Mouse (Mus musculus): ENCODE results near the gene Gm47955. TPM values are rescaled to one million over a fixed set of nuclear protein-coding genes. Genes with fewer than 3 reads are reported as not detected.
"Not testable (repeated sequence)": the region's sequence is repeated elsewhere in the genome, so short reads cannot be mapped to it uniquely, and the experiment has no call there.

Gm47955 gene
- polyA plus RNA-seq (2017; shearing (Covaris generic)): not detected

DNA sequence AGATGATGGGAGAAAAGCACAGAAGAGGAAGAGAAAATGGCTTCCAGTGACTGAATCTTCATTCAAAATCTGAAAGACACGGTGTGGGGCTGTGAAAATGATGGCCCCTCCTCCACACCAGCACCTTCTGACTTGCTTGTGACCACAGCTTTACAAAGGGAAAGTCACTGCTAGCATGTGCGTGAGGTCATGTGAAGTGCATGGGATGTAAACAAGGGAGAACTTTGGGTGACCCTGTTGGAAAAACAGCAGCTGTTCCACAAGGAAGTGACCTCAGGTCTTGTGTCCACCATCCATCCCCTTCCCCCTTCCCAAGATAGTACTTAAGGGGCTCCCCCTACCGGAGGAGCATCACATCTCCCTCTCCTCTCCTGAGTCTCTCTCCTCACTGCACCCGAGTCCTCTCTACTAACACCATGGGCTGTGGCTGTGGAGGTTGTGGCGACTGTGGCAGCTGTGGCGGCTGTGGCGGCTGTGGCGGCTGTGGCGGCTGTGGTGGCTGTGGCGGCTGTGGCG lies at the start of gene Gm47955:
Gene Gm47955 (plus strand): TSS at position 417 of the 516 bp plus-strand sequence.
- no peak for ATAC-seq

DNA sequence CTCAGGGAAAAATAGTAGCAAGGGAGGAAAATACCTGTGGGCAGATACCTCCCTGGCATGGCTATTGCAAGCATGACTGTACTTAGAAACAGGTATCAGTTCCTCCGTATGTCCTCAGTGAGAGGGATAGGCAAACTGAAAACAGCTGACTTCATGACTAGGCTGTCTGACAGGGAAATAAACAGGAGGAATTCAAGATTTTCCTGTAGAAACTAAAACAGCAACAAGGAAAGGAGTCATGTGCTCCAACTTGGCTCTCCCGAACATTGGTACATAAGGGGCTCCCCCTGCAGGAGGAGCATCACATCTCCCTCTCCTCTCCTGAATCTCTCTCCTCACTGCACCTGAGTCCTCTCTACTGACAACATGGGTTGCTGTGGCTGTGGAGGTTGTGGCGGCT lies 47.1 kb upstream of the Gm47955 start, which contains the start of gene A030005L19Rik:
Gene A030005L19Rik (plus strand): TSS at position 301 of the 400 bp plus-strand sequence.
- no peak for ATAC-seq

DNA sequence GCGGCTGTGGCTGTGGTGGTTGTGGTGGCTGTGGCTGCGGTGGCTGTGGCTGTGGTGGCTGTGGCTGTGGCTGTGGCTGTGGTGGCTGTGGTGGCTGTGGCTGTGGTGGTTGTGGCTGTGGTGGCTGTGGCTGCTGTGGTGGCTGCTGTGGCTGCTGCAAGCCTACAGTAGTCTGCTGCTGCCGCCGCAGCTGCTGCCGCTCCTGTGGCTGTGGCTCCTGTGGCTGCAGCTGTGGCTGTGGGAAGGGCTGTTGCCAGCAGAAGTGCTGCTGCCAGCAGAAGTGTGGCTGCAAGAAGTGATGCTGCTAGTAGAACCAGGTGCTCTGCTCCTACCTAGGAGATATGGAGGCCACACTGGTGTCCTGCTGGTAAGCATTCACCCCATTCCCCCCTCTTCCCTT lies 46.7 kb upstream of the Gm47955 start:
- not testable (repeated sequence) for ATAC-seq

GRCm38 (mm10) chr1:82924650-82925049 lies 35.4 kb upstream of the Gm47955 start, which contains the start of gene A030014E15Rik:
Gene A030014E15Rik, plus strand, starts transcription at chr1:82924917.
- ATAC-seq: no peak

- ATAC-seq: not testable (repeated sequence)
Observed at GRCm38 (mm10) chr1:82930558-82930957, 29.5 kb upstream of the Gm47955 start.

GRCm38 (mm10) chr1:82931326-82931725 lies 28.8 kb upstream of the Gm47955 start, which contains the start of gene Gm6217:
Gene Gm6217, minus strand, starts transcription at chr1:82931399.
- not testable (repeated sequence) for ATAC-seq

DNA sequence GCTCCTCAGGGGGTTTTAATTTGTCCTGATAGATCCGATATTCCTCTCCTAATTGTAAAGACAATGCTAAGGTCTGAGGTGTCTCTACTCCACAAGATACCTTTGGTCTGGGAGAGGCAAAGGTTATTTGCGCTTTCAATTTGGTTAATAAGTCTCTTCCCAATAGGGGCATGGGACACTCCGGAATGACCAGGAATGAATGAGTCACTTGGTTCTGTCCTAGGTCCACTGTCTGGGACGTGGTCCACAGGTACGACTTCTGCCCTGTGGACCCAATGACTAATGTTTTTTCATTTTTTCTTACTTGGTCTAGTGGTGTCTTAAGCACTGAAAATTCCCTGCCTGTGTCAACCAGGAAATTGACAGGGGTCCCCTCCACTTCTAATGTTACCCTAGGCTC lies 21.4 kb upstream of the Gm47955 start:
- ATAC-seq: no peak

GRCm38 (mm10) chr1:82942505-82942904 lies 17.6 kb upstream of the Gm47955 start:
- ATAC-seq: not testable (repeated sequence)

- ATAC-seq: not testable (repeated sequence)
Observed at GRCm38 (mm10) chr1:82943295-82943694, 16.8 kb upstream of the Gm47955 start, which contains the start of gene A030003K21Rik. Gene A030003K21Rik, minus strand, starts transcription at chr1:82943388.

DNA sequence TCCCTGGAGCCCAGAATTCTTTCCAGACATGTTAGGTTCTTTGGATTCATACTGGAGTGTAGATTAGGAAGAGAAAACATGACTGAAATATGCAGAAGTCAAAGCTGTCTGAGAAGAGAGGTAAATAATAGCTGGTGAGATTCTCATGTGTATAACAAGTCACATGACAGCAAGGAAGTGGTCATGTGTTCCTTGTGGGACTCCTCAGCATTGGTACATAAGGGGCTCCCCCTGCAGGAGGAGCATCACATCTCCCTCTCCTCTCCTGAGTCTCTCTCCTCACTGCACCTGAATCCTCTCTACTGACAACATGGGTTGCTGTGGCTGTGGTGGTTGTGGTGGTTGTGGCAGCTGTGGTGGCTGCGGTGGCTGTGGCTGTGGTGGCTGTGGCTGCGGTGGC lies 14.1 kb upstream of the Gm47955 start:
- not testable (repeated sequence) for ATAC-seq

DNA sequence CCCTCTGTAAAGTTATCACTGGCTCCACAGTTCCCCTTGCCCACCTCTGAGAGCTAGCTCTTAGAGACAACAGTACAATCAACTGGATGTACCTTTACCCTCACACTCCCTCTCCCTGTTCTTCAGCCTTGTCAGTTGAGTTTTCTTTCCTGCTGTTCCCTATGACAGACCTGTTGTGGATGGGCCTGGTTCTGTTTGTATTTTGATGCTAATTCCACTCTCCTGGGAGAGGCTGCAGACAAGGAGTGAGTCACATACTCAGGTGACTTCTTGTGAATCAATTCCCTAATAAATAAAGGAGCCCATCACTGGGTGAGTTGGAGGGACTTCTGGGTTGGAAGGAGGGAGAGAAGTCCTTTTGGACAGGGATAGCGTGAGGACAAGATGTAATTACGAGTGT lies 11.5 kb upstream of the Gm47955 start:
- no peak for ATAC-seq

- ATAC-seq: not testable (repeated sequence)
Observed at GRCm38 (mm10) chr1:82955913-82956312, 4.2 kb upstream of the Gm47955 start, which contains the start of gene Gm7544. Gene Gm7544, minus strand, starts transcription at chr1:82956013.

GRCm38 (mm10) chr1:82966413-82966812 lies 6.3 kb downstream of the Gm47955 start:
- no peak for ATAC-seq

- ATAC-seq: no peak
Observed at GRCm38 (mm10) chr1:82972046-82972445, 12.0 kb downstream of the Gm47955 start.

GRCm38 (mm10) chr1:82973244-82973643 lies 13.2 kb downstream of the Gm47955 start:
- ATAC-seq: no peak

- peak; percentile 79 for ATAC-seq
Observed at GRCm38 (mm10) chr1:82973901-82974300, 13.8 kb downstream of the Gm47955 start.

DNA sequence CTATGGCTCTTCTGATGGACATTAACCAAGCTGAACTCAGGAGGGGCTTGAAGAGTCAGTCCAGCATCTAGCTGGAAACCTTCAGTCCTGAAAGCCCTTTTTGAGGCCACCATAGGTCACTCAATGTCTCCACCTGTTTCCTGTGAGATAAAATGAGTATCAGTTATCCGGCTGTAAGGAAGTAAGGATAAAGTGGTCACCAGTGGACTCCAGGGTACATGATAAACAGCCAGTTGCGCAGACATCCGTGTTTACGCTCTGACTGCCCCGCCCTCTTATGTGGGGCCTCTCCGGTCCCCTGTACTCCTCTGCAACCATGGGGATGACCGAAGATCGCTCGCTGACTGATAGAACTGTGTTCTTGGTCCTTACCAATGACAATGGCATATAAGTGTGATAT lies 14.3 kb downstream of the Gm47955 start:
- peak; percentile 5 for ATAC-seq

DNA sequence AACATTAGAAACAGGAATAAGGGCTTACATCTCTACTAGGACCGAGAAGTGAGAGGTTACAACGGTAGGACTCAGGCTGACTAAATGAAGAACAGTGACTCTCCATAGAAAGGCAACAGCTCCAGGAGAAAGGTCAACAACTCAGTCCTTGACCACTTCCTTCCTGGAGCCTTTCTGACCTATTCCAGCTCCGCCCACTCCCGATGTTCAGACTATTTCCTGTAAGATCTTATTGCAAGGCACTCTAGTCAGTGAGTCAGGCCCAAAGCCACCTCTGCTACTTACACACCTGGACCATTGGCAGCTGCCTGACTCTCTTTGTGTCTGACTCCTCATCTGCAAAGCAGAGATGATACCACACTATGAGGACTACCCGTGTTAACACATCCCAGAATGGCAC lies 15.7 kb downstream of the Gm47955 start:
- peak; percentile 52 for ATAC-seq

- no peak for ATAC-seq
Observed at GRCm38 (mm10) chr1:82977840-82978239, 17.8 kb downstream of the Gm47955 start.

- no peak for ATAC-seq
Observed at GRCm38 (mm10) chr1:82986738-82987137, 26.7 kb downstream of the Gm47955 start.

GRCm38 (mm10) chr1:82987530-82988198 lies 27.6 kb downstream of the Gm47955 start:
- peak; percentile 66 for ATAC-seq

DNA sequence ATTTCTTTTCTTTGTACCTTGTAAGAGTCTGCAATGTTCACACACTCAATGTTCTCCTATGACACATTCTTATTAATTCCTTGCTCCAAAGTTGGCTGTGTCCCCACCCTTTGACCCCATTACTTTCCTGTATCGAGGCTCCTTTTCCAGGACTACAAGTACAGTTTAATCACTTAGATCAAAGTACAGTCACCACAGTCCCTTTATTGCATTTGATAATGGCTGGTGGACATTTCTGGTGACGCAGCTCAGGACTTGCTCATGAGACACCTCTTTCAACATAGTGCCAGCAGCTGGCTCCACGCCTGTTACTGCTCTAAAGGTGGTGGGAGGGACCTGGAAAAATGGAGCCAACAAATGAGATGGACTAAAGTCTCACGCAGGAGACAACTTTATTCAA lies 31.0 kb downstream of the Gm47955 start:
- no peak for ATAC-seq

DNA sequence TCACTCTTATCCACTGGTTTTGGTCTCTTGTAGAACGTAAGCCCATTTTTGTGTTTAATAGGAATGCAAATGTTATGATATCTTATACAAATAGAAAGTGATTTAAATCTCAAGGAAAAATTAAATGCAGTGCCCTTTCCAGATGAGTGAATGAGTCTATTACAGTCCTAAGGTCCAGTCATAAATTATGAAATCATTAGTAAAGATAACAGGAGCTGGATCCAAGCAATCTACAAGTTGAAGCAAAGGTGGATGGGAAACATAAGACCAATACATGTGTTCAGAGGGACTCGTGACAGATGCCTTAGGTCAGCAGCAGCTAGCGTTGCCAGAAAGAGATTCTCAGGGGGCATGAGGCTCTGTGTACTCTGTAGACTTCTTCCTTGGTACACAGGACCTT lies 31.5 kb downstream of the Gm47955 start:
- ATAC-seq: no peak

GRCm38 (mm10) chr1:82992093-82992492 lies 32.0 kb downstream of the Gm47955 start:
- no peak for ATAC-seq

Data from activated CD4-positive, CD25-positive, alpha-beta regulatory T cell, adult 4 months (primary cell).